ENCODE assay signal across 11 mouse cellular contexts in the genomic region with DNA sequence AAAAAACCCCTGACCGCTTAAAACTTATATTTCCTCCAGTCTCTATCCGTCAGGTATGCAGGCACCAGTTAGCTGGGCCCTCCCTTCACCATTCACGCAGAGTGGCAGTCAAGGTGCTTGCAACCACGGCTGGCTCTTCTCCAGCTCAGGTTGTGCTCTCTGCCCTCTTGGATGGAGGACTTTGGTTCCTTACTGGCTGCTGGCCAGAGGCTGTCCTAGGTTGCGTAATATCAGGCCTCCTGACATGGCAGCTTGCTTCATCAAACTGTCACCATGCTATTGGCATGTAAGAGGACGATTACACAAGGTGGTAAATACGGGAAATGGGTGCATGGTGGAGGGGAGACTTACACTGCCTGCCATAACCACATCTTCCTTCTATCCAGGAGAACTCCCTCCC. TPM values are rescaled to one million over a fixed set of nuclear protein-coding genes. Genes with fewer than 3 reads are reported as not detected.
DNase-seq lines count a peak whose midpoint lies in the region; ATAC-seq and TF ChIP-seq lines count a peak whose summit lies in the region.
"Had no signal": no experiment of that assay in that cellular context is flagged by ENCODE, and none has a peak within 500 bp of the region (broad histone marks: within the 10 kb centered on the region; RNA-seq: fewer than 3 reads in every experiment).

No protein-coding gene starts in this region.

- no peak overlapping the region for H3K4me3 ChIP-seq in stomach, embryonic 15.5 days (replicated peaks)
- no peak overlapping the region for H3K4me3 ChIP-seq in stomach, postnatal 0 days (ENCODE audit: low read depth, low read length)
- H3K4me3 ChIP-seq in hindbrain, embryonic 16.5 days (ENCODE audit: low read length) = no peak overlapping the region
- H3K4me3 ChIP-seq in forebrain, embryonic 14.5 days (ENCODE audit: low read depth, low read length) = no peak overlapping the region
- no peak overlapping the region for H3K4me3 ChIP-seq in midbrain, postnatal 0 days (ENCODE audit: low read depth, low read length)
- H3K4me3 ChIP-seq: heart, embryonic 15.5 days had no signal

- H3K9me3 ChIP-seq in stomach, embryonic 15.5 days = no peaks in the 10 kb centered on the region
- H3K9me3 ChIP-seq in stomach, postnatal 0 days (ENCODE audit: control insufficient read depth, low read length) = no peaks in the 10 kb centered on the region
- no peaks in the 10 kb centered on the region for H3K9me3 ChIP-seq in hindbrain, embryonic 16.5 days (ENCODE audit: control insufficient read depth, low read length)
- no peaks in the 10 kb centered on the region for H3K9me3 ChIP-seq in forebrain, embryonic 14.5 days (replicated peaks; ENCODE audit: control insufficient read depth, low read length)
- no peaks in the 10 kb centered on the region for H3K9me3 ChIP-seq in midbrain, postnatal 0 days (ENCODE audit: low read length)
- H3K9me3 ChIP-seq: heart, embryonic 15.5 days had no signal

- no peak overlapping the region for H3K9ac ChIP-seq in stomach, embryonic 15.5 days
- H3K9ac ChIP-seq in stomach, postnatal 0 days (ENCODE audit: low read length) = no peak overlapping the region
- no peak overlapping the region for H3K9ac ChIP-seq in hindbrain, embryonic 16.5 days (ENCODE audit: low read depth, low read length)
- no peak overlapping the region for H3K9ac ChIP-seq in forebrain, embryonic 14.5 days (ENCODE audit: low read length)
- H3K9ac ChIP-seq in midbrain, postnatal 0 days (replicated peaks; ENCODE audit: low read length, poor library complexity, severe bottlenecking) = no peak overlapping the region
- H3K9ac ChIP-seq: heart, embryonic 15.5 days; lung, embryonic 14.5 days had no signal

- H3K27me3 ChIP-seq in stomach, embryonic 15.5 days (replicated peaks) = no peaks in the 10 kb centered on the region
- H3K27me3 ChIP-seq in stomach, postnatal 0 days (ENCODE audit: control insufficient read depth, insufficient read depth, low read length) = no peaks in the 10 kb centered on the region
- no peaks in the 10 kb centered on the region for H3K27me3 ChIP-seq in hindbrain, embryonic 16.5 days (replicated peaks; ENCODE audit: control insufficient read depth, insufficient read depth, low read length)
- no peaks in the 10 kb centered on the region for H3K27me3 ChIP-seq in forebrain, embryonic 14.5 days (replicated peaks; ENCODE audit: control insufficient read depth, insufficient read depth, low read length)
- no peaks in the 10 kb centered on the region for H3K27me3 ChIP-seq in midbrain, postnatal 0 days (ENCODE audit: insufficient read depth, low read length)
- H3K27me3 ChIP-seq: heart, embryonic 15.5 days had no signal

- H3K36me3 ChIP-seq in stomach, embryonic 15.5 days = no peaks in the 10 kb centered on the region
- no peaks in the 10 kb centered on the region for H3K36me3 ChIP-seq in stomach, postnatal 0 days (ENCODE audit: control insufficient read depth, insufficient read depth, low read length)
- H3K36me3 ChIP-seq in hindbrain, embryonic 16.5 days (ENCODE audit: control insufficient read depth, insufficient read depth, low read length) = no peaks in the 10 kb centered on the region
- no peaks in the 10 kb centered on the region for H3K36me3 ChIP-seq in forebrain, embryonic 14.5 days (ENCODE audit: control insufficient read depth, insufficient read depth, low read length)
- no peaks in the 10 kb centered on the region for H3K36me3 ChIP-seq in midbrain, postnatal 0 days (ENCODE audit: insufficient read depth, low read length)
- H3K36me3 ChIP-seq: heart, embryonic 15.5 days had no signal

- 88% methylated on average over 7 of the region's 7 CpGs for WGBS in stomach, embryonic 15.5 days
- 83% methylated on average over 7 of the region's 7 CpGs for WGBS in stomach, postnatal 0 days
- 93% methylated on average over 7 of the region's 7 CpGs for WGBS in hindbrain, embryonic 16.5 days
- 91% methylated on average over 7 of the region's 7 CpGs for WGBS in forebrain, embryonic 14.5 days
- 91% methylated on average over 7 of the region's 7 CpGs for WGBS in midbrain, postnatal 0 days

- no peak overlapping the region for H3K4me2 ChIP-seq in stomach, embryonic 15.5 days
- no peak overlapping the region for H3K4me2 ChIP-seq in stomach, postnatal 0 days (replicated peaks; ENCODE audit: low read depth)
- H3K4me2 ChIP-seq in hindbrain, embryonic 16.5 days (ENCODE audit: low read length) = no peak overlapping the region
- no peak overlapping the region for H3K4me2 ChIP-seq in forebrain, embryonic 14.5 days (ENCODE audit: low read length)
- no peak overlapping the region for H3K4me2 ChIP-seq in midbrain, postnatal 0 days (ENCODE audit: low read depth, low read length, poor library complexity, severe bottlenecking)
- H3K4me2 ChIP-seq: heart, embryonic 15.5 days; lung, embryonic 14.5 days had no signal

- no peak for TF ChIP-seq EP300 in stomach, postnatal 0 days (optimal IDR thresholded peaks at IDR 0.05)

- no peaks in the 10 kb centered on the region for H3K4me1 ChIP-seq in stomach, embryonic 15.5 days
- no peaks in the 10 kb centered on the region for H3K4me1 ChIP-seq in stomach, postnatal 0 days (replicated peaks; ENCODE audit: control insufficient read depth, insufficient read depth)
- no peaks in the 10 kb centered on the region for H3K4me1 ChIP-seq in hindbrain, embryonic 16.5 days (ENCODE audit: control insufficient read depth, insufficient read depth, low read depth, low read length)
- no peaks in the 10 kb centered on the region for H3K4me1 ChIP-seq in forebrain, embryonic 14.5 days (ENCODE audit: control insufficient read depth, insufficient read depth, low read length)
- H3K4me1 ChIP-seq in midbrain, postnatal 0 days (ENCODE audit: insufficient read depth, low read length) = no peaks in the 10 kb centered on the region
- H3K4me1 ChIP-seq: heart, embryonic 15.5 days had no signal

- peak; percentile 27; the same call in 1 of the 2 replicates for ATAC-seq in stomach, embryonic 15.5 days (ENCODE audit: insufficient read depth, low FRiP score, low read depth)
- no peak for ATAC-seq in stomach, postnatal 0 days (ENCODE audit: low FRiP score, low TSS enrichment)
- ATAC-seq in hindbrain, embryonic 16.5 days = no peak
- ATAC-seq in forebrain, embryonic 14.5 days = no peak
- ATAC-seq in midbrain, postnatal 0 days (ENCODE audit: low FRiP score) = no peak

- H3K27ac ChIP-seq in stomach, embryonic 15.5 days = no peak overlapping the region
- no peak overlapping the region for H3K27ac ChIP-seq in stomach, postnatal 0 days (replicated peaks)
- H3K27ac ChIP-seq in hindbrain, embryonic 16.5 days (ENCODE audit: low read depth, low read length) = no peak overlapping the region
- no peak overlapping the region for H3K27ac ChIP-seq in forebrain, embryonic 14.5 days (ENCODE audit: low read depth, low read length)
- no peak overlapping the region for H3K27ac ChIP-seq in midbrain, postnatal 0 days (ENCODE audit: low read depth, low read length)
- H3K27ac ChIP-seq: heart, embryonic 15.5 days had no signal

- no peak for DNase-seq in stomach, postnatal 0 days (ENCODE audit: low spot score)
- peak; percentile 67 for DNase-seq in kidney, postnatal 10 days
- DNase-seq in lung, postnatal 10 days = peak; percentile 73
- no peak for DNase-seq in forebrain, embryonic 14.5 days (ENCODE audit: low spot score)
- no peak for DNase-seq in midbrain, postnatal 0 days (ENCODE audit: low spot score)
- DNase-seq: lung, embryonic 14.5 days; thymus, postnatal 25 days had no signal

- TF ChIP-seq CTCF in stomach, postnatal 0 days (IDR thresholded peaks at IDR 0.05; ENCODE audit: low read depth) = no peak
- TF ChIP-seq CTCF in midbrain, postnatal 0 days (IDR thresholded peaks at IDR 0.05) = no peak

RNA-seq across cellular contexts. Expression of gene Fam221a, which starts 17.7 kb away (rescaled TPM):
- polyA plus RNA-seq in stomach, embryonic 15.5 days (2015; fragmentation: Nextera tagmentation; extraction: Ambion mirVana) = 7.8 TPM in 2 replicates
- 4.4 and 4.7 TPM in 2 replicates for polyA plus RNA-seq in stomach, postnatal 0 days (2015; fragmentation: Nextera tagmentation; extraction: Ambion mirVana)
- polyA plus RNA-seq in hindbrain, embryonic 16.5 days (2015; fragmentation: Nextera tagmentation; extraction: Ambion mirVana) = 5.4 and 6.2 TPM in 2 replicates
- 5.4 and 6.0 TPM in 2 replicates for polyA plus RNA-seq in forebrain, embryonic 14.5 days (2014; fragmentation: Nextera tagmentation; extraction: Ambion mirVana)
- total RNA-seq in midbrain, postnatal 0 days (2014; rRNA removed) = 3.0 and 3.5 TPM in 2 replicates
- 3.5 and 5.4 TPM in 2 replicates for polyA plus RNA-seq in midbrain, postnatal 0 days (2015; fragmentation: Nextera tagmentation; extraction: Ambion mirVana)

RNA-seq across cellular contexts. Expression of gene Ccdc126, which starts 30.8 kb away (rescaled TPM):
- 12.4 and 13.1 TPM in 2 replicates for polyA plus RNA-seq in stomach, embryonic 15.5 days (2015; fragmentation: Nextera tagmentation; extraction: Ambion mirVana)
- polyA plus RNA-seq in stomach, postnatal 0 days (2015; fragmentation: Nextera tagmentation; extraction: Ambion mirVana) = 7.4 and 8.4 TPM in 2 replicates
- polyA plus RNA-seq in hindbrain, embryonic 16.5 days (2015; fragmentation: Nextera tagmentation; extraction: Ambion mirVana) = 9.4 and 10.7 TPM in 2 replicates
- polyA plus RNA-seq in forebrain, embryonic 14.5 days (2014; fragmentation: Nextera tagmentation; extraction: Ambion mirVana) = 10.2 and 12.6 TPM in 2 replicates
- 9.1 and 11.0 TPM in 2 replicates for total RNA-seq in midbrain, postnatal 0 days (2014; rRNA removed)
- 6.8 and 7.3 TPM in 2 replicates for polyA plus RNA-seq in midbrain, postnatal 0 days (2015; fragmentation: Nextera tagmentation; extraction: Ambion mirVana)

RNA-seq across cellular contexts. Expression of gene Stk31, which starts 45.6 kb away (rescaled TPM):
- 0.10 TPM in 1 of 2 replicates, not detected in the other for polyA plus RNA-seq in stomach, embryonic 15.5 days (2015; fragmentation: Nextera tagmentation; extraction: Ambion mirVana)
- not detected in 2 replicates for polyA plus RNA-seq in stomach, postnatal 0 days (2015; fragmentation: Nextera tagmentation; extraction: Ambion mirVana)
- 0.21 TPM in 1 of 2 replicates, not detected in the other for polyA plus RNA-seq in hindbrain, embryonic 16.5 days (2015; fragmentation: Nextera tagmentation; extraction: Ambion mirVana)
- not detected in 2 replicates for polyA plus RNA-seq in forebrain, embryonic 14.5 days (2014; fragmentation: Nextera tagmentation; extraction: Ambion mirVana)
- not detected in 2 replicates for total RNA-seq in midbrain, postnatal 0 days (2014; rRNA removed)
- polyA plus RNA-seq in midbrain, postnatal 0 days (2015; fragmentation: Nextera tagmentation; extraction: Ambion mirVana) = not detected in 2 replicates
- total RNA-seq: common myeloid progenitor, adult 5-6 weeks had no signal
- polyA plus RNA-seq: lung, embryonic 14.5 days had no signal

Comparison
In these comparisons a context has a peak if more than half of its experiments do, and no peak if none do; other contexts are left out.
1. DNase-seq: peak in kidney, postnatal 10 days (single experiment) and lung, postnatal 10 days (single experiment); none in stomach, postnatal 0 days (single experiment), forebrain, embryonic 14.5 days (single experiment) and midbrain, postnatal 0 days (single experiment).